Mouse (Mus musculus): ENCODE data around the gene Tomm22.

- TF ChIP-seq POLR2A (IDR thresholded peaks at IDR 0.05; ENCODE audit: control insufficient read depth, low read depth, low read length): no peak
- peak; percentile 51; the same call in 1 of the 2 replicates for TF ChIP-seq CTCF (IDR thresholded peaks at IDR 0.05; ENCODE audit: control insufficient read depth, insufficient read depth, insufficient replicate concordance, low read depth, low read length)
Observed at GRCm38 (mm10) chr15:79650569-79650968, 20.1 kb upstream of the Tomm22 start.
